Mouse (Mus musculus) neural tube, embryonic 14.5 days (tissue): ENCODE measurements around the gene Ppp1r9b. TPM values are rescaled to one million over a fixed set of nuclear protein-coding genes. Genes with fewer than 3 reads are reported as not detected.
"Not testable (repeated sequence)": the region's sequence is repeated elsewhere in the genome, so short reads cannot be mapped to it uniquely, and the experiment has no call there.

Experiments
- ATAC-seq: fragments of 200-750 bp; cut with Nextera tagmentation; 2 replicates; pipeline ENCODE4 v1.8.0; 2017; ENCODE audit warnings: low read depth, mild to moderate bottlenecking, moderate TSS enrichment, moderate library complexity
- H3K27ac ChIP-seq: fragments of 300-500 bp; sonication (generic); 2 replicates; pipeline ENCODE4 v1.5.1; 2014; ENCODE audit warnings: low read depth, mild to moderate bottlenecking, control low read depth, low read length, moderate library complexity, mixed read lengths
- H3K27me3 ChIP-seq: fragments of 300-500 bp; sonication (generic); 2 replicates; pipeline ENCODE4 v1.6.1; 2014; ENCODE audit warnings: low read length; ENCODE audit not compliant: control insufficient read depth, insufficient read depth
- H3K36me3 ChIP-seq: fragments of 300-500 bp; sonication (generic); 2 replicates; pipeline ENCODE4 v1.6.1; 2014; ENCODE audit warnings: low read length, mixed read lengths; ENCODE audit not compliant: control insufficient read depth, insufficient read depth
- H3K4me1 ChIP-seq: fragments of 300-500 bp; sonication (generic); 2 replicates; pipeline ENCODE4 v1.6.1; 2014; ENCODE audit warnings: low read length; ENCODE audit not compliant: control insufficient read depth, insufficient read depth
- H3K4me2 ChIP-seq: fragments of 300-500 bp; sonication (generic); 2 replicates; pipeline ENCODE4 v1.6.1; 2014; ENCODE audit warnings: mild to moderate bottlenecking, low read depth, low read length, control low read depth
- H3K4me3 ChIP-seq: fragments of 300-500 bp; sonication (generic); 2 replicates; pipeline ENCODE4 v1.5.1; 2014; ENCODE audit warnings: low read depth, low read length, control low read depth, mixed read lengths
- H3K9ac ChIP-seq: fragments of 300-500 bp; sonication (generic); replicated peaks from 2 replicates; pipeline ENCODE4 v1.6.1; 2014; ENCODE audit warnings: low read depth, mild to moderate bottlenecking, control low read depth, low read length, mixed read lengths
- H3K9me3 ChIP-seq: fragments of 300-500 bp; sonication (generic); 2 replicates; pipeline ENCODE4 v1.6.1; 2016; ENCODE audit warnings: low read length; ENCODE audit not compliant: control insufficient read depth
- WGBS: fragments of 180-500 bp; shearing (Covaris S2); extraction: QIAGEN DNeasy Blood & Tissue Kit; methylation state at CpG from one replicate; pipeline ENCODE4 v1.1.7; 2014; 5-methylcytosine and 5-hydroxymethylcytosine counted together
- polyA plus RNA-seq: library from polyadenylated mRNA; unstranded; fragments of >200 nt; fragmentation: Nextera tagmentation; extraction: Ambion mirVana; gene quantifications from 2 replicates; pipeline ENCODE4 v1.2.1, GENCODE M21; 2014

The Ppp1r9b gene
- polyA plus RNA-seq, 1 experiment from 2014 or later, result 29.8 TPM

DNA sequence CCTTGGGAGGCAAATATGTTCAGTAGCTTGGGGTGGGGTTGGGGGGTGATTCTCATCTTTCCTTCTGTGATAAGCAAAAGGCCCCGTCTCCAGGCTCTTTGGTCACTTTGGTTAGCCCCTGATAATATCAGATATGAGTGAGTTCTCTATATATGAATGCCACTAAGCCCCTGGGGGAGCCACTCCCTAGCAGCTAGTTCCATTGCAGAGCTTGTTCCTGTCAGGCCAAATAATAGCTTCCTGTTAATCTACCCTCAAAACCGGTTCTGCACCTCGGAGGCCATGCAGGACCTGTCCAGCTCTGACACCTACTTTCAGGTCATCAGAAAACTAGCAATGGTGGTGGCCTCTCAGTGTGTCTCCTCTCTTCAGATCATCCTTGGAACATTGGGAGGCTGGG, 16.6 kb downstream of the Ppp1r9b start:
- H3K9ac ChIP-seq, result no peak overlapping the region
- peaks cover 24% of the 10 kb centered on the region for H3K4me1 ChIP-seq
- WGBS, result 88% methylated on average over 3 of the region's 3 CpGs

DNA sequence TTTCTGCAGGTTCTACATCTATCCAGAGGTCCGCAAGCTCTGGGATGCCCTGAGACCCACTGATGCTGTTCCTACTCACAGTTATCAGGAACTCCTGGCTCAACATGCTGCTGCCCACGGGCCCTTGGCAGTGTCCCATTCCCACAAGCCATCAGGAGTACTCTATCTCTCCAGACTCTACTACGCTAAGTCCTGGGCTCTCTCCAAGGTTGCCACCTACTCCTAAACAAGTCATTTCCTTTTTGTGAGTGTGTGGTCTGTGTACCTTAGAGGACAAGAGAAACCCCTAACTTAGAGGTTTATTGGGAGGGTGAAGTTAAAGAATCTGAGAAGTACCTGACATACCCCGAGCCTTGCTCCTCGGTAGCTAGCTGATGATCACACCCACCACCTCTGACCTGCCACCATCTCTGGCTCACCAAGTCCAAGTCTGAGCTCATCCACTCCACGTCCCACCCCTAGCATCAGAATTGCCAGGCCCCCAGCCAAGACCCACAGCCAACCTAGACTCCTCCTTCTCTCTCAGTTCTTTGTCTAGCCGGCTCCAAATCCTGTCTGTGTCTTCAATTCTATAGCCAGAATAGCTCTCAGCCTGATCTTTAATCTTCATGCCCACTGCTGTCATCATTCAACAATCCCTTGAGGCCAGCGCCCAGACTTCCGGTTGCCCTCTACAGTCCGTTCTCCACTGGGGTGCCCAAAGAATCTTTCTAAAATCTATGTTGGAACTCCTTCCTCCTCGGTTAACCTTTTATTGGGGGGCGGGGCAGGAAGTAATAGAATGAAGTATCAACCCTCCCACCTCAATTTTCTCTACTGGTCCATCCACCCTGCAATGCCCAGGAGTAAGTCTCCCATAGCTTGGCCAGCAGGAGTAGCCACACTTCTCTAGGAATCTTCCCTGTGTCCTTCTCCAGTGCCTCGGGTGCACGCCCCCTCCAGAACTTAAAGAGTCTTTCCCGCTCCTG, 18.1 kb downstream of the Ppp1r9b start:
- 30% methylated on average over 15 of the region's 15 CpGs for WGBS

More for the DNA sequence above, 16.6 kb downstream of the Ppp1r9b start:
- H3K4me2 ChIP-seq, result peak overlapping the region; percentile 53; the same call in 1 of the 2 replicates
- H3K4me3 ChIP-seq, result no peak overlapping the region
- H3K9me3 ChIP-seq, result no peaks in the 10 kb centered on the region
- H3K27ac ChIP-seq, result peak overlapping the region; percentile 10; the same call in 1 of the 2 replicates
- peaks cover 23% of the 10 kb centered on the region; the same call in 1 of the 2 replicates for H3K36me3 ChIP-seq
- no peaks in the 10 kb centered on the region for H3K27me3 ChIP-seq
- ATAC-seq, result no peak

DNA sequence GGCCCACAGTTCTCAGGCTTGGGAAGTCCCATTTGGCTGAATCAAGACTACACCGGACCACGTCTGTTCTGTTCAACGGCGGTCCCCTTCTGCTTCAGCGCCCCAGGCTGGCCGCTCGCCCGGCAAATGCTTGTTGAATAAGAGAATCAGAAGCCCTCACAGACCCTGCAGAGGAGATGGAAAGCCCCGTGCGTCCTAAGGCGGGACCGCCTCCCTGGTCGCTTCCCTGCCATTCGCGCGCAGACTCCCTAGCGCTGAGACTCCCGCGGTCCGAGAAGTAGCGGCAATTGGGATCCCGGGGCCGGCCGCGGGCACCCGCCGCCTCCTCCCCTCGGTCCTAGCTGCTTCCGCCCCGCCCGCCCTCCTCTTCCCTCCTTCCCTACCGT, 18.8 kb downstream of the Ppp1r9b start, which contains the start of gene Samd14:
Samd14 (plus strand) TSS at position 251 of the 386 bp plus-strand sequence.
- under 1% methylated on average over 31 of the region's 32 CpGs for WGBS
- Histone ChIP-seq H3K27me3 (no peaks in the 10 kb centered on the region), H3K9ac (peak within 1 kb of the TSS; percentile 99), H3K4me2 (peak within 1 kb of the TSS; percentile 85), H3K4me3 (peak within 1 kb of the TSS; percentile 92), H3K36me3 (peaks cover 14% of the 10 kb centered on the region; the same call in 1 of the 2 replicates), H3K27ac (peak within 1 kb of the TSS; percentile 97), H3K4me1 (peaks cover 38% of the 10 kb centered on the region), H3K9me3 (no peaks in the 10 kb centered on the region)
- ATAC-seq, result peak; percentile 76

More for the DNA sequence above, 18.1 kb downstream of the Ppp1r9b start:
- peak overlapping the region; percentile 92 for H3K4me3 ChIP-seq
- peak; percentile 0 for ATAC-seq
- H3K9me3 ChIP-seq, result no peaks in the 10 kb centered on the region
- H3K4me2 ChIP-seq, result peak overlapping the region; percentile 85
- peak overlapping the region; percentile 99 for H3K9ac ChIP-seq
- peaks cover 13% of the 10 kb centered on the region; the same call in 1 of the 2 replicates for H3K36me3 ChIP-seq
- H3K27ac ChIP-seq, result peak overlapping the region; percentile 97
- H3K4me1 ChIP-seq, result peaks cover 34% of the 10 kb centered on the region
- no peaks in the 10 kb centered on the region for H3K27me3 ChIP-seq

DNA sequence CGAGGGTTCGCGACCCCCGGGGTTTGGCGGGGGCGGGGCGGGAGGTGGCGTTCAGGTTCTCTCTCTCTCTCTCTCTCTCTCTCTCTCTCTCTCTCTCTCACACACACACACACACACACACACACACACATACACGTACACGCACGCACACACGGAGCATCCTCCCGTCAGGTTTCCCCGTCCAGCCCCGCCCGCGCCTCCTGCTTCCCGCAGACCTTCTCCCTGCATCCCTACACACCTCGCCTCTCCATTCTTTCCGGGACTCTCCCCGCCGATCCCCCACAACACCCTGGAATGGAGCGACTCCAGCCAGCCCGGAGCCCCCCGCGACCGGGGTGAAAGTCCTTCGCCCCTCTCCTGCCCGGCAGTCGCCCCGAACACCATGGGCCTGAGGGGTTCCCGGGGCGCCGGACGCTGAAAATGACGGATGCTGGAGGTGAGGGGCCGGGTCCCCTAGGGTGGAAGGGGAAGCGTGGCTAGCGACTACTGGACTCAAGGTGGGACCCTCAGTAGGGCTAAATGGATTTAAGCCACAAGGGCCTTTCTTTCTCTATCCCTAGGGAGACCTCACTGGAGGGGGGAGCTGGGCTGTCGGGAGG, 19.4 kb downstream of the Ppp1r9b start:
- ATAC-seq, result peak; percentile 49
- peaks cover 38% of the 10 kb centered on the region for H3K4me1 ChIP-seq
- peak overlapping the region; percentile 92 for H3K4me3 ChIP-seq
- no peaks in the 10 kb centered on the region for H3K27me3 ChIP-seq
- peak overlapping the region; percentile 99 for H3K9ac ChIP-seq
- H3K27ac ChIP-seq, result peak overlapping the region; percentile 97
- WGBS, result under 1% methylated on average over 32 of the region's 40 CpGs
- peak overlapping the region; percentile 85 for H3K4me2 ChIP-seq
- H3K36me3 ChIP-seq, result peaks cover 15% of the 10 kb centered on the region; the same call in 1 of the 2 replicates
- no peaks in the 10 kb centered on the region for H3K9me3 ChIP-seq

DNA sequence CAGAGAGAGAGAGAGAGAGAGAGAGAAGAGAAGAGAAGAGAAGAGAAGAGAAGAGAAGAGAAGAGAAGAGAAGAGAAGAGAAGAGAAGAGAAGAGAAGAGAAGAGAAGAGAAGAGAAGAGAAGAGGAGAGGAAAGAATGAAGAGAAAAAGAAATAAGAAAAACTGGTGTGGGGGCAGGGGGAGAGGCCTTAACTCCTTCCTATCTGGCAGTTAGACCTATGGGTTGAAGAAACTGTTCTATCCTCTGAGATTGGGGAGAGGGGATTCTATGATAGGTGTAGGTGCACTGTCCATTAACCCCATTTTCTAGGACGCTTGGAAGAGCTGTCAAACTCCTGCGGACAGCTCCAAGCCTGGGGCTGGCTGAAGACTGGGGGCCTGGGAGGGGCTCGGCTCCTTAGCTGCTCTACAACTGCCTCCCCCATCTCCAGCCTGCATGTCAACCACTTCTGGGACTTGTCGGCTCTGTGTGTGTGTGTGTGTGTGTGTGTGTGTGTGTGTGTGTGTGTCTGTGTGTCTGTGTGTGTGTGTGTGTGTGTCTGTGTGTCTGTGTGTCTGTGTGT, 20.1 kb downstream of the Ppp1r9b start:
- ATAC-seq, H3K9me3 ChIP-seq, H3K27me3 ChIP-seq: not testable (repeated sequence)
- peak overlapping the region; percentile 99 for H3K9ac ChIP-seq
- peaks cover 16% of the 10 kb centered on the region; the same call in 1 of the 2 replicates for H3K36me3 ChIP-seq
- H3K4me3 ChIP-seq, result peak overlapping the region; percentile 92
- H3K4me1 ChIP-seq, result peaks cover 42% of the 10 kb centered on the region
- peak overlapping the region; percentile 85 for H3K4me2 ChIP-seq
- peak overlapping the region; percentile 97; the same call in 1 of the 2 replicates for H3K27ac ChIP-seq
- 6% methylated on average over 3 of the region's 4 CpGs for WGBS

DNA sequence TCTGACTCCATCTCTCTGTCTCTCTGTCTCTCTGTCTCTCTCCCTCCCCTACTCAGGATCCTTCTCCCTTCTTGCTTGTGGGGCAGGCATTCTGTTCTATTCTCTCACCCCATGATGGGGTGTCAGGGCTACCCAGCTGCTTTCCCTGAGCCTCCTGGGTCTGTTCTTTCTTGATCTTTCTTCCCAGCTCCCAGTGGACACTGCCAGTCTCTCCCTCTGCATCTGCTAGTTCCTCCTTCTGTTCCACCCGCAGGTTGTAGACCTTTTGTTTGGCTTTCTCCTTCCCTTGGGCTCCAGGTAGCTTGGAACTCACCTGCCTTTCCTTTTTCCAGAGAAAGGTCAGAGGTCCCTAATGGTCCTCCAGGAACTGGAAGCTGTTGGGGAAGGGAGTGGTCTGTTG, 20.6 kb downstream of the Ppp1r9b start:
- Histone ChIP-seq H3K9ac (peak overlapping the region; percentile 99), H3K4me3 (peak overlapping the region; percentile 92), H3K36me3 (peaks cover 16% of the 10 kb centered on the region; the same call in 1 of the 2 replicates), H3K9me3 (no peaks in the 10 kb centered on the region), H3K4me1 (peaks cover 42% of the 10 kb centered on the region), H3K27me3 (no peaks in the 10 kb centered on the region), H3K4me2 (peak overlapping the region; percentile 85), H3K27ac (0 out of 2 replicates have a peak overlapping the region, but pooled peaks have one; percentile 2)
- 48% methylated on average over 1 of the region's 1 CpGs for WGBS
- ATAC-seq, result no peak

DNA sequence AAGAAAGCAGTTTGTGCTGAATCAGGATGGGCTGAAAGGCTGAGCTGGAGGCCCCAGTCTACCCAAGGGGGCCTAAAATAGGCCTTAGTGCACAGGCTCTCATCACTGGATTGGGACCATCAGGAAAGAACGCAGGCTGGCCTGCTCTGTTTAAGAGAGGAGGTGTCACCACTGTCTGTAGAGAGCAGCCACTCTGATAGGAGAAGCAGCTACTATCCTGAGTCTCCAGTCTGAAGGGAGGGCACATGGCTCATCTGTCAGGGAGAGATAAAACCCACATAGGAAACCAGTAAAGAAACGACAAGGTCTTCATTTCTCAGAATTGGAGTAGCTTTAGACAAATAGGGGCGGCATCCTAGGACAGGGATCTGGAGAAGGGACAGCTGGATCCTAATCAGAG, 21.2 kb downstream of the Ppp1r9b start:
- ATAC-seq, result no peak
- H3K27ac ChIP-seq, result peak overlapping the region; percentile 11; the same call in 1 of the 2 replicates

DNA sequence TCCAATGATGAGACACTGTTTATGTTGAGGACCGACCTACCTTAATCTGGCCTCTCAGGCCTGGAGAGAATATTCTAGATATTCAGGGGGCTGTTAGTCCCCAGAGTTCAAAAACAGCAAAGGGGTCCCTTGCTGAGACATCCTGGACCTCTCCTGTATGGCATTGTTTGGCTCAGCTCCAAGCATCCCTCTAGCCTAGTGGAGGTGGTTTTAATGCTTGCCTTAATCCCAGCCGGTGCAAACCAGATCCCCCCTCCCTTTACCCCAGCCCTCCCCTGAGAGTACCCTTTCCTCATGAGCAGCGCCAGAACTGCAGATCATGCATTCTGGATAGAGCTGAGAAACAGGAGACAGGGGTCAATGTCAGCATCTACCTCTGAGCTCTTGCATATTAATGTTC, 21.7 kb downstream of the Ppp1r9b start:
- Histone ChIP-seq H3K9ac (peak overlapping the region; percentile 99; the same call in 1 of the 2 replicates), H3K4me2 (peak overlapping the region; percentile 85), H3K9me3 (no peaks in the 10 kb centered on the region), H3K4me3 (peak overlapping the region; percentile 92), H3K4me1 (peaks cover 35% of the 10 kb centered on the region), H3K27ac (no peak overlapping the region), H3K36me3 (peaks cover 16% of the 10 kb centered on the region; the same call in 1 of the 2 replicates), H3K27me3 (no peaks in the 10 kb centered on the region)
- 35% methylated on average over 3 of the region's 3 CpGs for WGBS
- ATAC-seq, result no peak

More for the DNA sequence above, 21.2 kb downstream of the Ppp1r9b start:
- Histone ChIP-seq H3K27me3 (no peaks in the 10 kb centered on the region), H3K4me3 (peak overlapping the region; percentile 92), H3K9me3 (no peaks in the 10 kb centered on the region), H3K4me1 (peaks cover 38% of the 10 kb centered on the region), H3K4me2 (peak overlapping the region; percentile 85), H3K36me3 (peaks cover 16% of the 10 kb centered on the region; the same call in 1 of the 2 replicates), H3K9ac (peak overlapping the region; percentile 99)
- WGBS, result 48% methylated on average over 3 of the region's 3 CpGs
